9 mouse cellular contexts compared by ENCODE assay signal in the genomic region with DNA sequence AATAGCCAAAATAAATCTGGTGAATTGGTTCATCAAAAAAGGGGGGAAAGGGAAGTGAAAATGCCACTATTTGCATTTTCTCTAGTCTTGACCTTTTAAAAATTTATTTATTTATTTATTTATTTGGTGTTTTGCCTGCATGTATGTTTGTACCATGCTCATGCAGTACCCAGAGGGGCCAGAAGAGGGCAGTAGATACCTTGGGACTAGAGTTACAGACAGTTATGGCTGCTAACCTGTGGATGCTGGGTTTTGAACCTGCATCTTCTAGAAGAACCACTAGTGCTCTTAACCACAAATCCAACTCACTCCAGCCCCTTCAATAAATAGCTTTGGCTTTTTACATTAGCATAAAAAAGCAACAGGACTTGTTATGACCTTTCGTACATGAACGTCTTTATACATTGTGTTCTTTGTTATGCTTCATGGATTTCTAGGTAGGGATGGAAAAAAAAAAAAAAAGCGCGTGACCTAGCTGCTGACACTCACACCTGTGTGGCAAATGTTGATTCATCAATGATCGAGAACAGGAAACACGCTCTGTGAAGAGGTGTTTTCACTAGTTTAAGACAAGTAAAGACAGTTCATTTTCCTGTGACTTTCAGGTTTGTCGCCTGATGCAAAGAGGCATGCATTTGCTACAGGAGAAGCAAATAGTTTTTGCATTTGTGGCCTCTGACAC. TPM values are rescaled to one million over a fixed set of nuclear protein-coding genes. Genes with fewer than 3 reads are reported as not detected.
A peak's percentile ranks its signal among the peaks of the same experiment; 100 is the strongest.
DNase-seq lines count a peak whose midpoint lies in the region; ATAC-seq lines count a peak whose summit lies in the region.
"Had no signal": no experiment of that assay in that cellular context is flagged by ENCODE, and none has a peak within 500 bp of the region (broad histone marks: within the 10 kb centered on the region; RNA-seq: fewer than 3 reads in every experiment).

No protein-coding gene starts in this region.

- H3K36me3 ChIP-seq in forebrain, embryonic 10.5 days (replicated peaks) = no peaks in the 10 kb centered on the region
- H3K36me3 ChIP-seq in forebrain, embryonic 16.5 days (ENCODE audit: control insufficient read depth, insufficient read depth) = no peaks in the 10 kb centered on the region
- H3K36me3 ChIP-seq: limb, embryonic 13.5 days had no signal

- WGBS in forebrain, embryonic 10.5 days = 89% methylated on average over 7 of the region's 7 CpGs
- WGBS in forebrain, embryonic 16.5 days = 91% methylated on average over 7 of the region's 7 CpGs

- DNase-seq in forebrain, embryonic 10.5 days (ENCODE audit: extremely low spot score, low spot score) = peak; percentile 76
- peak; percentile 40 for DNase-seq in Muller cell, postnatal 12 days (ENCODE audit: inconsistent ontology term)
- DNase-seq in cerebellum, adult 8-10 months = peak; percentile 76
- DNase-seq in gastrocnemius, postnatal 14 days = peak; percentile 67
- peak; percentile 84 for DNase-seq in layer of hippocampus, postnatal 10 days (ENCODE audit: low spot score in 2 of 2)
- peak; percentile 71 for DNase-seq in lung, postnatal 25 days (ENCODE audit: low spot score)
- DNase-seq in spleen, adult 12 weeks (ENCODE audit: low spot score) = peak; percentile 58

- no peak for ATAC-seq in forebrain, embryonic 16.5 days

- H3K27ac ChIP-seq in forebrain, embryonic 10.5 days = no peak overlapping the region
- H3K27ac ChIP-seq in forebrain, embryonic 16.5 days (ENCODE audit: low read length) = no peak overlapping the region
- H3K27ac ChIP-seq: limb, embryonic 13.5 days had no signal

- no peak overlapping the region for H3K4me3 ChIP-seq in forebrain, embryonic 10.5 days
- H3K4me3 ChIP-seq in forebrain, embryonic 16.5 days (replicated peaks; ENCODE audit: low read length) = no peak overlapping the region
- H3K4me3 ChIP-seq: limb, embryonic 13.5 days had no signal

- H3K27me3 ChIP-seq in forebrain, embryonic 10.5 days (ENCODE audit: poor library complexity, severe bottlenecking) = no peaks in the 10 kb centered on the region
- no peaks in the 10 kb centered on the region for H3K27me3 ChIP-seq in forebrain, embryonic 16.5 days (replicated peaks; ENCODE audit: control insufficient read depth, insufficient read depth, low read length)
- H3K27me3 ChIP-seq: limb, embryonic 13.5 days had no signal

- intact Hi-C loops in gastrocnemius, postnatal 14 days (cut with DNase I; ENCODE audit: low total_unique reads) = no loop called here

- H3K4me1 ChIP-seq in forebrain, embryonic 10.5 days = no peaks in the 10 kb centered on the region
- no peaks in the 10 kb centered on the region for H3K4me1 ChIP-seq in forebrain, embryonic 16.5 days (replicated peaks; ENCODE audit: control insufficient read depth, insufficient read depth, low read length)
- H3K4me1 ChIP-seq: limb, embryonic 13.5 days had no signal

- no peak overlapping the region for H3K4me2 ChIP-seq in forebrain, embryonic 16.5 days (ENCODE audit: low read length)
- H3K4me2 ChIP-seq: limb, embryonic 13.5 days had no signal

- no peak overlapping the region for H3K9ac ChIP-seq in forebrain, embryonic 16.5 days (replicated peaks; ENCODE audit: low read depth, low read length)
- H3K9ac ChIP-seq: limb, embryonic 13.5 days had no signal

- H3K9me3 ChIP-seq in forebrain, embryonic 10.5 days = no peaks in the 10 kb centered on the region
- H3K9me3 ChIP-seq in forebrain, embryonic 16.5 days (ENCODE audit: control insufficient read depth, low read length) = no peaks in the 10 kb centered on the region
- H3K9me3 ChIP-seq: limb, embryonic 13.5 days had no signal

RNA-seq across cellular contexts. Expression of a gene that starts 9.8 kb away (rescaled TPM):
- polyA plus RNA-seq in forebrain, embryonic 10.5 days (2016; fragmentation: Nextera tagmentation; extraction: Ambion mirVana) = 69.5 and 70.1 TPM in 2 replicates
- 6.0 and 7.9 TPM in 2 replicates for polyA plus RNA-seq in forebrain, embryonic 16.5 days (2015; fragmentation: Nextera tagmentation; extraction: Ambion mirVana)
- total RNA-seq in gastrocnemius, postnatal 14 days (2021) = 10 to 100 TPM; 12.5 to 13.3 TPM
- 10 to 100 TPM; 22.4 to 24.6 TPM for total RNA-seq in layer of hippocampus, postnatal 10 days (2021)

RNA-seq across cellular contexts. Expression of a gene that starts 22.3 kb away (rescaled TPM):
- polyA plus RNA-seq in forebrain, embryonic 10.5 days (2016; fragmentation: Nextera tagmentation; extraction: Ambion mirVana) = 0.94 and 1.1 TPM in 2 replicates
- polyA plus RNA-seq in forebrain, embryonic 16.5 days (2015; fragmentation: Nextera tagmentation; extraction: Ambion mirVana) = 0.39 and 0.40 TPM in 2 replicates
- total RNA-seq in gastrocnemius, postnatal 14 days (2021) = not detected
- total RNA-seq in layer of hippocampus, postnatal 10 days (2021) = 1 to 10 TPM in 1 of 2 experiments, under 1 TPM in 1; 0.78 to 1.4 TPM
